Mouse (Mus musculus) ES-E14 (cell line): Measurements from ENCODE around the gene Fkbp8. TPM values are rescaled to one million over a fixed set of nuclear protein-coding genes. Genes with fewer than 3 reads are reported as not detected.
A peak's percentile ranks its signal among the peaks of the same experiment; 100 is the strongest.

Experiments
- DNase-seq: peaks from one replicate; pipeline ENCODE4 v3.0.0-alpha.2; 2013; ENCODE audit warnings: low read depth, low spot score
- H3K27ac ChIP-seq: 2 replicates; pipeline ENCODE4 v1.5.1; 2012; ENCODE audit warnings: low read depth, mild to moderate bottlenecking, low read length, moderate library complexity, mixed read lengths; ENCODE audit not compliant: poor library complexity, insufficient read depth, severe bottlenecking
- H3K36me3 ChIP-seq: 2 replicates; pipeline ENCODE4 v1.6.1; 2012; ENCODE audit warnings: mild to moderate bottlenecking, low read length, moderate library complexity, mixed read lengths; ENCODE audit not compliant: control insufficient read depth, poor library complexity, insufficient read depth, severe bottlenecking
- H3K4me1 ChIP-seq, 2 experiments: fragments of 150-350 bp in 1 of 2; sonication (generic) in 1 of 2; 2 replicates each; pipeline ENCODE4 v1.6.1; 2012; ENCODE audit warnings: low read length in 2 of 2, mild to moderate bottlenecking in 1 of 2, mixed read lengths in 1 of 2; ENCODE audit not compliant: control insufficient read depth in 2 of 2, insufficient read depth in 2 of 2, poor library complexity in 1 of 2
- H3K4me3 ChIP-seq, 2 experiments: fragments of 150-350 bp in 1 of 2; sonication (generic) in 1 of 2; 2 replicates each; pipeline ENCODE4 v1.5.1; 2012; ENCODE audit warnings: low read length in 2 of 2, low read depth in 1 of 2, mild to moderate bottlenecking in 1 of 2, mixed read lengths in 1 of 2; ENCODE audit not compliant: insufficient read depth in 1 of 2, poor library complexity in 1 of 2, severe bottlenecking in 1 of 2
- H3K9ac ChIP-seq: 2 replicates; pipeline ENCODE4 v1.6.1; 2012; ENCODE audit warnings: low read depth, mild to moderate bottlenecking, low read length, mixed read lengths; ENCODE audit not compliant: poor library complexity, insufficient read depth, severe bottlenecking
- H3K9me3 ChIP-seq: fragments of 150-350 bp; sonication (generic); 2 replicates; pipeline ENCODE4 v1.6.1; 2012; ENCODE audit warnings: low read depth, mild to moderate bottlenecking, low read length; ENCODE audit not compliant: control insufficient read depth, insufficient read depth
- CHD2 ChIP-seq: IDR thresholded peaks from 2 replicates; pipeline ENCODE4 v1.6.1; 2014; ENCODE audit warnings: mild to moderate bottlenecking, low read depth, low read length, inconsistent platforms
- HCFC1 ChIP-seq: IDR thresholded peaks from 2 replicates; pipeline ENCODE4 v1.6.1; 2012; ENCODE audit warnings: low read length, inconsistent platforms, borderline replicate concordance; ENCODE audit not compliant: insufficient read depth
- MAFK ChIP-seq: IDR thresholded peaks from 2 replicates; pipeline ENCODE4 v1.6.1; 2014; ENCODE audit warnings: mild to moderate bottlenecking, low read depth, low read length, inconsistent platforms; ENCODE audit not compliant: insufficient read depth
- ZC3H11A ChIP-seq: IDR thresholded peaks from 2 replicates; pipeline ENCODE4 v1.6.1; 2012; ENCODE audit warnings: low read depth, mild to moderate bottlenecking, inconsistent platforms, low read length, borderline replicate concordance
- ZNF384 ChIP-seq: IDR thresholded peaks from 2 replicates; pipeline ENCODE4 v1.6.1; 2012; ENCODE audit warnings: low read depth, low read length, inconsistent platforms
- in situ Hi-C, 2 experiments: fragments of 600-800 bp; cut with MboI; formaldehyde crosslinking; loops; one replicate each; pipeline ENCODE4 v1.15.1; 2025; ENCODE audit warnings: low sequenced_read_pairs in 2 of 2, inconsistent platforms in 1 of 2; ENCODE audit not compliant: unreplicated experiment in 2 of 2
- total RNA-seq: library from RNA; depleted of rRNA; stranded (reverse); fragments of 300-350 nt; gene quantifications from 2 replicates; pipeline ENCODE4 v1.2.3, GENCODE M21; 2012

The Fkbp8 gene
- total RNA-seq, 1 experiment = 252 TPM

DNA sequence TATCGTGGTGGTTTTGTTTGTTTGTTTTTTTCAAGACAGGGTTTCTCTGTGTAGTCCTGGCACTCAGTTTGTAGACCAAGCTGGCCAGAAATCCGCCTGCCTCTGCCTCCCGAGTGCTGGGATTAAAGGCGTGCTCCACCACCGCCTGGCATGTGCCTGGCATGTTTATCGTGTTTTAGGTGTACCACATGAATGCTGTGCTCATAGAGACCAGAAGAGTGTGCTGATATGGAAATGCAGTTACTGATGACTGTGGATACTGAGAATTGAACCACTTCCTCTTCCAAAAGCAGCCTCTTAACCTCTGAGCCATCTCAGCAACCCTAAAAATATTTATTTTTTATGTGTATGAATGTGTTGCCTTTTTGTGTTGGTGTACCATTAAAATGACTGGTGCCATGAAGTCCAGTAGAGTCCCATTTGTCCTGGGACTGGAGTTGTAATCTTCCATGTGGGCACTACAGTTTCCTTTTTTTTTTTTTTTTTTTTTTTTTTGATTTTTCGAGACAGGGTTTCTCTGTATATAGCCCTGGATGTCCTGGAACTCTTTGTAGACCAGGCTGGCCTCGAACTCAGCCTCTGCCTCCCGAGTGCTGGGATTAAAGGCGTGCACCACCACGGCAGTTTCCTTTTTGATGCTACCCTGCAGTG lies 15.1 kb upstream of the Fkbp8 start:
- Histone ChIP-seq H3K9ac (no peak overlapping the region), H3K27ac (no peak overlapping the region), H3K4me3 (no peak overlapping the region), H3K9me3 (no peaks in the 10 kb centered on the region), H3K4me1 (peaks cover 0 to 1% of the 10 kb centered on the region in 2 experiments; a peak in 2 of 4 replicates), H3K36me3 (peaks cover 47% of the 10 kb centered on the region)
- DNase-seq = no peak
- in situ Hi-C loops = no loop called here
- no peak for TF ChIP-seq MAFK
- no peak for TF ChIP-seq CHD2
- no peak for TF ChIP-seq ZC3H11A
- no peak for TF ChIP-seq HCFC1
- TF ChIP-seq ZNF384 = peak; percentile 43; the same call in 1 of the 2 replicates

DNA sequence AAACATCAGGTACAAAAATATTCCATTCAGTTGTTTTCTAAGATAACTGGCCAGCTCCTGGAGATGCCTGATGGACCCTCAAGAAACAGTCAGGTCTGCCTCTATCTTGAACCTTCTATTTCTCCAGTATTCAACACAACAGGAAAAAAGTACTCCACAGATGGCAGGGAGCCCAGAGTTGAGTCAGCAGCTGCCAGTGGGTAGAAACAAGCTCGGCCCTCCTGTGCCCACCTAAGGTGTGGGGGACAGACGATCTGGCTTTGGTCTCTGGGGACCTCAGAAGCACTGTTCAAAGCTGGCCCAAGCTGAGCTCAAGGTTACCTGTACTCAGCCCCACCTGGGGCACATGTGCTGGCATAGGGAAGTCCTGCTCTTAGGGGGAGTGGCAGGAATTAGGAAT lies 14.1 kb upstream of the Fkbp8 start:
- Histone ChIP-seq H3K9ac (no peak overlapping the region), H3K36me3 (peaks cover 40% of the 10 kb centered on the region), H3K27ac (no peak overlapping the region), H3K4me1 (peaks cover 0 to 4% of the 10 kb centered on the region in 2 experiments; a peak in 2 of 4 replicates), H3K4me3 (no peak overlapping the region), H3K9me3 (no peaks in the 10 kb centered on the region)
- DNase-seq = no peak
- in situ Hi-C loops = no loop called here
- TF ChIP-seq MAFK (no peak), HCFC1 (no peak), CHD2 (no peak), ZC3H11A (no peak), ZNF384 (no peak)

DNA sequence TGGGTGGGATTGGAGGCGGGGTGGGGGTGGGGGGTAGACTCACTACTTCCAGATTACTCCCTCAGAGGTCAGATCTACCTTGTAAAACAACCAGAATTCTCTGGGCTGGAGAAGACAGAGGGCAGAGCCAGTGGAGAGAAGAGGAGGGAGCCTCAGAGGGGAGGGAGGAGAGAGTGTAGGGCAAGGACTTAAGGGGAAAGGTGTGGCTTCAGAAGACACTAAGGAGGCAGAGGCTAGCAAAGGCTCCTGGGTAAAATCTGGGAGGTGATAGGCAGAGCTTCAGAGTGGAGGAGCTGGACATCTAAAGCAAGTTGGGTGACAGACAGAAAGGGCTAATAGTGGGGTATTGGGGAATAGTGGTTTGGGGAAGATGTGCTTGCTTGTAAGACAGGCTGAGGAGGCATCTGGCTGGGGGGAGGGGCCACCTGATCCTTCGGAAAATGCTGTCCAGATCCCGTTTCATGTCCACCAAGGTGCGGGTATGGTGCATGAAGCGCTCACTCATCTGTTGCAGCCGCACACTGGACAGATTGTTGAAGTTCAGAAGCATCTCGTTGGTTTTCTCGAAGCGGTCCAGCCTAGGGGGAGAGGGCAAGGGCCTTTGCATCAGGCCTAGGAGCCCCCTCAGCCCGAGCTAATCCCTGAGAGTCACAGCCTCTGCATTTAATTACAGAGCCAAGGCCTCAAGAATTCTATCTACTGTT lies 9.4 kb upstream of the Fkbp8 start:
- no peak overlapping the region for H3K27ac ChIP-seq

DNA sequence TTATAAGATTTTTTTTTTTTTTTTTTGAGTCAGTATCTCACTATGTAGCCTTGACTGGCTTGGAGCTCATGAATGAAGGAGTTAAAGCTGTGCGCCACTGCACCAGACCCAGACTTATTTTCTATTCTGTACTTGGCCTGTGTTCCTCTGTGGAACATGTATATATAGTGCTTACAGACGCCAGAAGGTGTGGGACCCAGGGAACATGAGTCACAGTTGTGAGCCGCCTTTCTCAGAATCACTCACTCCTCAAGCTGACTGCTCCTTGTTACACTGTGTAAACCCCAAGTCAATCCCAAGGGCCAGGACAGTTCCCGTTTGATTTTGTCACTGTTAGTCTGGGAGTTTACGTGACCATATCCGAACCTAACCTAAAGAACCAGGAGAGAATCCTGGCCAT lies 8.5 kb upstream of the Fkbp8 start:
- in situ Hi-C loops = no loop called here
- TF ChIP-seq ZC3H11A (no peak), ZNF384 (no peak), MAFK (no peak), HCFC1 (no peak), CHD2 (no peak)
- no peak overlapping the region for H3K9ac ChIP-seq
- DNase-seq = no peak
- no peak overlapping the region for H3K4me3 ChIP-seq
- H3K27ac ChIP-seq = no peak overlapping the region
- H3K4me1 ChIP-seq = peaks cover 0 to 4% of the 10 kb centered on the region in 2 experiments; a peak in 1 of 4 replicates
- no peaks in the 10 kb centered on the region for H3K9me3 ChIP-seq
- H3K36me3 ChIP-seq = peaks cover 23% of the 10 kb centered on the region

More for the DNA sequence above, 9.4 kb upstream of the Fkbp8 start:
- Histone ChIP-seq H3K4me3 (no peak overlapping the region), H3K9ac (no peak overlapping the region), H3K9me3 (no peaks in the 10 kb centered on the region), H3K4me1 (peaks cover 0 to 4% of the 10 kb centered on the region in 2 experiments; a peak in 1 of 4 replicates), H3K36me3 (peaks cover 30% of the 10 kb centered on the region)
- no peak for TF ChIP-seq ZNF384
- TF ChIP-seq ZC3H11A = no peak
- no peak for TF ChIP-seq MAFK
- no peak for TF ChIP-seq HCFC1
- TF ChIP-seq CHD2 = no peak
- in situ Hi-C loops = no loop called here
- no peak for DNase-seq
